Mouse (Mus musculus): ENCODE measurements around the gene Tmem91.

DNA sequence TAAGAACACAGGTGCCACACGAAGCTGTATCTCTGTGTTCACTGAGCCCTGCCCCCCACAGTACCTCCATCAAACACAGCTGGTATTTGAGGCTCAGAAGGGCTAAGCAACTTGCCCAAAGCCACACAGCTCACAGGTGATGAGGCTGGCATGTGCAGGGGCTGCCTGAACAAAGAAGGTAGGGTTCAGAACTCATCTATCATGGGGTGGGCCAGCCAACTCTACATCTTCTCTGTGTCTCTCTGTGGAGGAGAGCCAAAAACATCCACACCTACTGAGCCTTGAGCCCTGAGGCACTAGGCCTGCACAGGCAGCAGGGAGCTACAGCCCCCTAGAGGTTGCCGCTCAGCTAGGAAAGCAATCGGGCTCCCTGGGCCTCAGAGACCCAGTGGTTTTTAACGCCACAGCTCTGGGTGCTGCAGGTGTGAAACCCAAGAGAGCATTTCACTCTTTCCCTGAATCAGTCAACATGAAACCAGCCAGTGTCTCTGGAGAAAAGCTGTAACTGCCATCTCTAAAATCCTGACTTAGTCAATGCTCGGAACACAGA, 27.3 kb downstream of the Tmem91 start:
- TF ChIP-seq RCOR1 (conservative IDR thresholded peaks at IDR 0.05; ENCODE audit: low read depth, low read length): peak; percentile 77; the same call in 1 of the 2 replicates
- TF ChIP-seq ZMIZ1 (IDR thresholded peaks at IDR 0.05; ENCODE audit: low read depth, low read length): no peak
- no peak for TF ChIP-seq ELF1 (IDR thresholded peaks at IDR 0.05; ENCODE audit: low read depth, low read length)
- peak in 1 of 2 experiments; percentile 95; a peak in 2 of 4 replicates for TF ChIP-seq CTCF (conservative IDR thresholded peaks at IDR 0.05 in 1 of 2, IDR thresholded peaks at IDR 0.05 in 1 of 2; ENCODE audit: low read depth in 2 of 2, low read length in 2 of 2)
